Mouse (Mus musculus): Measurements from ENCODE around the gene March6. TPM values are rescaled to one million over a fixed set of nuclear protein-coding genes. Genes with fewer than 3 reads are reported as not detected.

The March6 gene
- polyA plus RNA-seq, 1 experiment, result 42.2 TPM

- no peak overlapping the region for H3K4me3 ChIP-seq (ENCODE audit: insufficient read depth, low read length)
- no peak overlapping the region for H3K27ac ChIP-seq (ENCODE audit: insufficient read depth, low read depth, low read length)
- H3K4me1 ChIP-seq (ENCODE audit: control insufficient read depth, insufficient read depth, low read length), result peaks cover 23% of the 10 kb centered on the region
- TF ChIP-seq CTCF (IDR thresholded peaks at IDR 0.05; ENCODE audit: low read depth, low read length) (no peak), POLR2A (IDR thresholded peaks at IDR 0.05; ENCODE audit: borderline replicate concordance, low read depth, low read length) (no peak)
Measured at GRCm38 (mm10) chr15:31519000-31519399, 11.9 kb downstream of the March6 start.

- H3K4me3 ChIP-seq (ENCODE audit: insufficient read depth, low read length), result no peak overlapping the region
- H3K4me1 ChIP-seq (ENCODE audit: control insufficient read depth, insufficient read depth, low read length), result peaks cover 20% of the 10 kb centered on the region
- no peak overlapping the region for H3K27ac ChIP-seq (ENCODE audit: insufficient read depth, low read depth, low read length)
- TF ChIP-seq POLR2A (IDR thresholded peaks at IDR 0.05; ENCODE audit: borderline replicate concordance, low read depth, low read length) (no peak), CTCF (IDR thresholded peaks at IDR 0.05; ENCODE audit: low read depth, low read length) (no peak)
Measured at GRCm38 (mm10) chr15:31518371-31518770, 12.5 kb downstream of the March6 start.

GRCm38 (mm10) chr15:31517186-31517585 is 13.7 kb downstream of the March6 start:
- Histone ChIP-seq H3K27ac (ENCODE audit: insufficient read depth, low read depth, low read length) (no peak overlapping the region), H3K4me1 (ENCODE audit: control insufficient read depth, insufficient read depth, low read length) (peaks cover 13% of the 10 kb centered on the region), H3K4me3 (ENCODE audit: insufficient read depth, low read length) (no peak overlapping the region)
- TF ChIP-seq POLR2A (IDR thresholded peaks at IDR 0.05; ENCODE audit: borderline replicate concordance, low read depth, low read length) (no peak), CTCF (IDR thresholded peaks at IDR 0.05; ENCODE audit: low read depth, low read length) (no peak)

- H3K4me1 ChIP-seq (ENCODE audit: control insufficient read depth, insufficient read depth, low read length), result peaks cover 23% of the 10 kb centered on the region
- TF ChIP-seq CTCF (IDR thresholded peaks at IDR 0.05; ENCODE audit: low read depth, low read length) (no peak), POLR2A (IDR thresholded peaks at IDR 0.05; ENCODE audit: borderline replicate concordance, low read depth, low read length) (no peak)
Measured at GRCm38 (mm10) chr15:31511795-31512194, 19.1 kb downstream of the March6 start.

GRCm38 (mm10) chr15:31511406-31511771 is 19.5 kb downstream of the March6 start:
- Histone ChIP-seq H3K27ac (ENCODE audit: insufficient read depth, low read depth, low read length) (no peak overlapping the region), H3K4me1 (ENCODE audit: control insufficient read depth, insufficient read depth, low read length) (peaks cover 23% of the 10 kb centered on the region), H3K4me3 (ENCODE audit: insufficient read depth, low read length) (no peak overlapping the region)
- TF ChIP-seq POLR2A (IDR thresholded peaks at IDR 0.05; ENCODE audit: borderline replicate concordance, low read depth, low read length) (no peak), CTCF (IDR thresholded peaks at IDR 0.05; ENCODE audit: low read depth, low read length) (no peak)

More at GRCm38 (mm10) chr15:31511795-31512194, 19.1 kb downstream of the March6 start:
- no peak overlapping the region for H3K27ac ChIP-seq (ENCODE audit: insufficient read depth, low read depth, low read length)
- H3K4me3 ChIP-seq (ENCODE audit: insufficient read depth, low read length), result no peak overlapping the region

- Histone ChIP-seq H3K27ac (ENCODE audit: insufficient read depth, low read depth, low read length) (no peak overlapping the region), H3K4me3 (ENCODE audit: insufficient read depth, low read length) (no peak overlapping the region), H3K4me1 (ENCODE audit: control insufficient read depth, insufficient read depth, low read length) (peaks cover 23% of the 10 kb centered on the region)
- TF ChIP-seq CTCF (IDR thresholded peaks at IDR 0.05; ENCODE audit: low read depth, low read length) (no peak), POLR2A (IDR thresholded peaks at IDR 0.05; ENCODE audit: borderline replicate concordance, low read depth, low read length) (no peak)
Measured at GRCm38 (mm10) chr15:31510477-31511405, 20.1 kb downstream of the March6 start.

GRCm38 (mm10) chr15:31505082-31505481 is 25.8 kb downstream of the March6 start:
- TF ChIP-seq CTCF (IDR thresholded peaks at IDR 0.05; ENCODE audit: low read depth, low read length) (no peak), POLR2A (IDR thresholded peaks at IDR 0.05; ENCODE audit: borderline replicate concordance, low read depth, low read length) (no peak)
- no peak overlapping the region for H3K27ac ChIP-seq (ENCODE audit: insufficient read depth, low read depth, low read length)
- H3K4me1 ChIP-seq (ENCODE audit: control insufficient read depth, insufficient read depth, low read length), result no peaks in the 10 kb centered on the region; the same call in 1 of the 2 replicates
- no peak overlapping the region for H3K4me3 ChIP-seq (ENCODE audit: insufficient read depth, low read length)

- Histone ChIP-seq H3K4me1 (ENCODE audit: control insufficient read depth, insufficient read depth, low read length) (no peaks in the 10 kb centered on the region; the same call in 1 of the 2 replicates), H3K4me3 (ENCODE audit: insufficient read depth, low read length) (no peak overlapping the region), H3K27ac (ENCODE audit: insufficient read depth, low read depth, low read length) (no peak overlapping the region)
- no peak for TF ChIP-seq POLR2A (IDR thresholded peaks at IDR 0.05; ENCODE audit: borderline replicate concordance, low read depth, low read length)
- no peak for TF ChIP-seq CTCF (IDR thresholded peaks at IDR 0.05; ENCODE audit: low read depth, low read length)
Measured at GRCm38 (mm10) chr15:31503447-31503846, 27.4 kb downstream of the March6 start.

- H3K4me1 ChIP-seq (ENCODE audit: control insufficient read depth, insufficient read depth, low read length), result no peaks in the 10 kb centered on the region; the same call in 1 of the 2 replicates
- no peak overlapping the region for H3K4me3 ChIP-seq (ENCODE audit: insufficient read depth, low read length)
- no peak overlapping the region for H3K27ac ChIP-seq (ENCODE audit: insufficient read depth, low read depth, low read length)
- TF ChIP-seq CTCF (IDR thresholded peaks at IDR 0.05; ENCODE audit: low read depth, low read length) (no peak), POLR2A (IDR thresholded peaks at IDR 0.05; ENCODE audit: borderline replicate concordance, low read depth, low read length) (no peak)
Measured at GRCm38 (mm10) chr15:31502996-31503395, 27.9 kb downstream of the March6 start.

- no peak for TF ChIP-seq POLR2A (IDR thresholded peaks at IDR 0.05; ENCODE audit: borderline replicate concordance, low read depth, low read length)
- TF ChIP-seq CTCF (IDR thresholded peaks at IDR 0.05; ENCODE audit: low read depth, low read length), result no peak
- Histone ChIP-seq H3K4me3 (ENCODE audit: insufficient read depth, low read length) (no peak overlapping the region), H3K4me1 (ENCODE audit: control insufficient read depth, insufficient read depth, low read length) (no peaks in the 10 kb centered on the region; the same call in 1 of the 2 replicates), H3K27ac (ENCODE audit: insufficient read depth, low read depth, low read length) (no peak overlapping the region)
Measured at GRCm38 (mm10) chr15:31502313-31502712, 28.5 kb downstream of the March6 start.
